Mouse (Mus musculus) embryonic facial prominence, embryonic 14.5 days (tissue): Measurements from ENCODE around the gene Cnot1. TPM values are rescaled to one million over a fixed set of nuclear protein-coding genes. Genes with fewer than 3 reads are reported as not detected.
"Not testable (repeated sequence)": the region's sequence is repeated elsewhere in the genome, so short reads cannot be mapped to it uniquely, and the experiment has no call there.

Experiments used
- ATAC-seq: fragments of 200-750 bp; cut with Nextera tagmentation; 2 replicates; pipeline ENCODE4 v1.8.0; 2017; ENCODE audit warnings: low read depth, moderate number of reproducible peaks, moderate TSS enrichment
- DNase-seq: peaks from one replicate; pipeline ENCODE4 v3.0.0-alpha.2; 2015; ENCODE audit warnings: low spot score
- H3K27ac ChIP-seq: fragments of 300-500 bp; sonication (generic); replicated peaks from 2 replicates; pipeline ENCODE4 v1.5.1; 2014; ENCODE audit warnings: low read depth, mild to moderate bottlenecking, low read length, moderate library complexity
- H3K27me3 ChIP-seq: fragments of 300-500 bp; sonication (generic); replicated peaks from 2 replicates; pipeline ENCODE4 v1.6.1; 2014; ENCODE audit warnings: low read length; ENCODE audit not compliant: control insufficient read depth, insufficient read depth
- H3K36me3 ChIP-seq: fragments of 300-500 bp; sonication (generic); 2 replicates; pipeline ENCODE4 v1.6.1; 2014; ENCODE audit warnings: low read length, mixed read lengths; ENCODE audit not compliant: control insufficient read depth, insufficient read depth
- H3K4me1 ChIP-seq: fragments of 300-500 bp; sonication (generic); 2 replicates; pipeline ENCODE4 v1.6.1; 2014; ENCODE audit warnings: antibody characterized with exemption, low read length; ENCODE audit not compliant: control insufficient read depth, insufficient read depth
- H3K4me2 ChIP-seq: fragments of 300-500 bp; sonication (generic); 2 replicates; pipeline ENCODE4 v1.6.1; 2014; ENCODE audit warnings: low read depth, mild to moderate bottlenecking, low read length, moderate library complexity, mixed read lengths
- H3K4me3 ChIP-seq: fragments of 300-500 bp; sonication (generic); 2 replicates; pipeline ENCODE4 v1.5.1; 2014; ENCODE audit warnings: low read depth, mild to moderate bottlenecking, low read length
- H3K9ac ChIP-seq: fragments of 300-500 bp; sonication (generic); 2 replicates; pipeline ENCODE4 v1.6.1; 2014; ENCODE audit warnings: low read depth, mild to moderate bottlenecking, low read length, moderate library complexity, mixed read lengths
- H3K9me3 ChIP-seq: fragments of 300-500 bp; sonication (generic); 2 replicates; pipeline ENCODE4 v1.6.1; 2016; ENCODE audit warnings: low read length; ENCODE audit not compliant: control insufficient read depth
- WGBS: fragments of 180-500 bp; shearing (Covaris S2); extraction: QIAGEN DNeasy Blood & Tissue Kit; methylation state at CpG from one replicate; pipeline ENCODE4 v1.1.7; 2014; 5-methylcytosine and 5-hydroxymethylcytosine counted together
- polyA plus RNA-seq: library from polyadenylated mRNA; unstranded; fragments of >200 nt; fragmentation: Nextera tagmentation; extraction: Ambion mirVana; gene quantifications from 2 replicates; pipeline ENCODE4 v1.2.1, GENCODE M21; 2014

Gene Cnot1
- polyA plus RNA-seq, 1 experiment from 2014 or later: 75.4 TPM

GRCm38 (mm10) chr8:95799117-95799516 is 8.1 kb downstream of the Cnot1 start:
- ATAC-seq: no peak
- H3K9me3 ChIP-seq: no peaks in the 10 kb centered on the region
- WGBS: 93% methylated on average over 6 of the region's 6 CpGs

GRCm38 (mm10) chr8:95795333-95796061 is 11.8 kb downstream of the Cnot1 start:
- ATAC-seq, DNase-seq, H3K9ac ChIP-seq, H3K4me1 ChIP-seq, H3K4me3 ChIP-seq, H3K9me3 ChIP-seq, H3K27me3 ChIP-seq, H3K27ac ChIP-seq, H3K4me2 ChIP-seq: not testable (repeated sequence)
- 92% methylated on average over 5 of the region's 5 CpGs for WGBS
- H3K36me3 ChIP-seq: peaks cover 37% of the 10 kb centered on the region

More at GRCm38 (mm10) chr8:95799117-95799516, 8.1 kb downstream of the Cnot1 start:
- H3K9ac ChIP-seq: no peak overlapping the region
- no peak overlapping the region for H3K27ac ChIP-seq
- H3K36me3 ChIP-seq: peaks cover 45% of the 10 kb centered on the region; the same call in 1 of the 2 replicates
- H3K4me2 ChIP-seq: no peak overlapping the region
- no peak for DNase-seq
- H3K27me3 ChIP-seq: no peaks in the 10 kb centered on the region
- H3K4me3 ChIP-seq: no peak overlapping the region
- H3K4me1 ChIP-seq: peaks cover 4% of the 10 kb centered on the region; the same call in 1 of the 2 replicates

- 90% methylated on average over 3 of the region's 4 CpGs for WGBS
- peaks cover 76% of the 10 kb centered on the region for H3K36me3 ChIP-seq
- ATAC-seq (no peak), DNase-seq (no peak)
- H3K9ac ChIP-seq: no peak overlapping the region
- no peaks in the 10 kb centered on the region for H3K4me1 ChIP-seq
- H3K4me2 ChIP-seq: no peak overlapping the region
- H3K4me3 ChIP-seq: no peak overlapping the region
- no peaks in the 10 kb centered on the region for H3K27me3 ChIP-seq
- H3K9me3 ChIP-seq: no peaks in the 10 kb centered on the region
- no peak overlapping the region for H3K27ac ChIP-seq
Measured at GRCm38 (mm10) chr8:95785591-95785990, 21.7 kb downstream of the Cnot1 start.

GRCm38 (mm10) chr8:95782628-95783027 is 24.6 kb downstream of the Cnot1 start:
- Histone ChIP-seq H3K4me2 (no peak overlapping the region), H3K9me3 (peaks cover 9% of the 10 kb centered on the region; the same call in 1 of the 2 replicates), H3K27me3 (no peaks in the 10 kb centered on the region), H3K36me3 (peaks cover 74% of the 10 kb centered on the region), H3K9ac (no peak overlapping the region), H3K27ac (no peak overlapping the region), H3K4me3 (no peak overlapping the region), H3K4me1 (no peaks in the 10 kb centered on the region)
- ATAC-seq: no peak
- no peak for DNase-seq

DNA sequence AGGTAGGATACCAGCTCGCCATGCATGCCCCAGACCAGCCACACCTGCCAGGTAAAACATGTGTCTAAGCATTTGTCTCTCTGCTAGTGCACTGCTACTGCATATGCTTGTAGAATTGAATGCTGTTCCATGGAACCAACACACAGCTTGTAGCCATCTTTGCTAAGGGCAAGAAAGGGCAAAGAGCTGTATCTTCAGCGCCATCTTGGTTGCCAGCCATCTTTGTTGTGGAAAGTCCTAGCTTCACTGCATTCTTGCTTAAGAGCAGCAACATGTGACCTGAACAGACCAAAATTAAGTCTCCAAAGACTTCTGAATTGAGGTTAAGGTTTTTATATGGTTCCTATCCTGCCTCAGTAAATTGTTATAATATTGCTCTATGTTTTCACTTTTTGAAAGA is 25.5 kb downstream of the Cnot1 start:
- H3K4me2 ChIP-seq: no peak overlapping the region
- H3K4me3 ChIP-seq: no peak overlapping the region
- no peaks in the 10 kb centered on the region for H3K4me1 ChIP-seq
- H3K27me3 ChIP-seq: no peaks in the 10 kb centered on the region
- H3K36me3 ChIP-seq: peaks cover 70% of the 10 kb centered on the region
- ATAC-seq: no peak
- peaks cover 9% of the 10 kb centered on the region; the same call in 1 of the 2 replicates for H3K9me3 ChIP-seq
- DNase-seq: no peak
- no peak overlapping the region for H3K9ac ChIP-seq
- H3K27ac ChIP-seq: no peak overlapping the region
- WGBS: 92% methylated on average over 2 of the region's 2 CpGs

DNA sequence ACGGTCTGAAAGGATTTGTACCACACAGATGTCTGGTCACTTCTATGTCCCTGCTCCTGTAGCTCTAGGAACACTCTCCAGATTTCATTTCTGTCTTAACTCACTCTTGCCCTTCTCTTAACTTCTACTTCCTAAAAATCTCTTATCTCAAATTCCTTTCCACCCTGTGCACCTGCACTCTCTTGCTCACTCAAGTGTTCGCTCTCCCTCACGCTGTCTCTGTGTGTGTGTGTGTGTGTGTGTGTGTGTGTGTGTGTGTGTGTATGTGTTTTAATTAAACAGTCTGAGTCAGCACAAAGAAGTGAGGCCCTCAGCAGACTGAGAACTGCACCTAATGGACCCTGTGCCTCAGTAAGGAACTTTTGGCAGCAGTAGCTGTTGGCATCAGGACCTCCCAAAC is 26.2 kb downstream of the Cnot1 start:
- Histone ChIP-seq H3K9me3 (peaks cover 9% of the 10 kb centered on the region; the same call in 1 of the 2 replicates), H3K4me2 (no peak overlapping the region), H3K36me3 (peaks cover 66% of the 10 kb centered on the region), H3K4me3 (no peak overlapping the region), H3K4me1 (no peaks in the 10 kb centered on the region), H3K9ac (no peak overlapping the region), H3K27me3 (no peaks in the 10 kb centered on the region), H3K27ac (no peak overlapping the region)
- no peak for DNase-seq
- no peak for ATAC-seq
- WGBS: 92% methylated on average over 3 of the region's 3 CpGs

DNA sequence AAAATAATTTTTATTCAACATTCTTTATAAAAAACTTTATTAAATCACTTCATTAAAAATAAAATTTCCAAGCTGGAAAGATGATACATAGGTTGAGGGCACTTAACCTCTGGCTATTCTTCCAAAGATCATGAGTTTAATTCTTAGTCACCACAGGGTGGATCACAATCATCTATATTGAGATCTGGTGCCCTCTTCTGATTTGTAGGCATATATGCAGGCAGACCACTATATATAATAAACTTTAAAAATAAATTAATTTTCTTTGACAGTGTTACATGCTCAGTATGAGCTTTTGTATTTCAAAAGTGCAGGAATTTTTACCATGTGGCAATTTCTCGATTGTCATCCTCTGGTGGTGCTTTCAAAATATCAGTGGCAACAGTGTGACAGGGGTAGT is 43.1 kb downstream of the Cnot1 start:
- no peak overlapping the region for H3K9ac ChIP-seq
- DNase-seq (no peak), ATAC-seq (no peak)
- H3K9me3 ChIP-seq: no peaks in the 10 kb centered on the region
- H3K4me2 ChIP-seq: no peak overlapping the region
- WGBS: 88% methylated on average over 1 of the region's 1 CpGs
- peaks cover 95% of the 10 kb centered on the region for H3K36me3 ChIP-seq
- H3K4me3 ChIP-seq: no peak overlapping the region
- H3K27ac ChIP-seq: no peak overlapping the region
- no peaks in the 10 kb centered on the region for H3K27me3 ChIP-seq
- H3K4me1 ChIP-seq: no peaks in the 10 kb centered on the region

GRCm38 (mm10) chr8:95760323-95760722 is 46.9 kb downstream of the Cnot1 start:
- no peak for ATAC-seq
- 94% methylated on average over 6 of the region's 6 CpGs for WGBS

GRCm38 (mm10) chr8:95751924-95752323 is 55.3 kb downstream of the Cnot1 start:
- no peaks in the 10 kb centered on the region for H3K27me3 ChIP-seq
- H3K27ac ChIP-seq: no peak overlapping the region
- ATAC-seq: no peak
- 94% methylated on average over 1 of the region's 1 CpGs for WGBS
- H3K9ac ChIP-seq: no peak overlapping the region
- no peak overlapping the region for H3K4me2 ChIP-seq
- H3K4me3 ChIP-seq: no peak overlapping the region
- H3K36me3 ChIP-seq: peaks cover 90% of the 10 kb centered on the region
- H3K4me1 ChIP-seq: no peaks in the 10 kb centered on the region
- no peaks in the 10 kb centered on the region for H3K9me3 ChIP-seq
- no peak for DNase-seq

More at GRCm38 (mm10) chr8:95760323-95760722, 46.9 kb downstream of the Cnot1 start:
- Histone ChIP-seq H3K4me1 (no peaks in the 10 kb centered on the region), H3K36me3 (peaks cover 93% of the 10 kb centered on the region), H3K9ac (no peak overlapping the region), H3K4me3 (no peak overlapping the region), H3K27ac (no peak overlapping the region), H3K9me3 (no peaks in the 10 kb centered on the region), H3K27me3 (no peaks in the 10 kb centered on the region), H3K4me2 (no peak overlapping the region)
- no peak for DNase-seq
